Mouse (Mus musculus) E14TG2a.4 (cell line): ENCODE measurements around the gene Corin.

Experiments
- CTCF ChIP-seq: conservative IDR thresholded peaks from 2 replicates; pipeline ENCODE4 v1.5.1; 2014; ENCODE audit warnings: low read length
- POU5F1 ChIP-seq: IDR thresholded peaks from 2 replicates; pipeline ENCODE4 v1.6.1; 2014; ENCODE audit warnings: low read length, borderline replicate concordance

DNA sequence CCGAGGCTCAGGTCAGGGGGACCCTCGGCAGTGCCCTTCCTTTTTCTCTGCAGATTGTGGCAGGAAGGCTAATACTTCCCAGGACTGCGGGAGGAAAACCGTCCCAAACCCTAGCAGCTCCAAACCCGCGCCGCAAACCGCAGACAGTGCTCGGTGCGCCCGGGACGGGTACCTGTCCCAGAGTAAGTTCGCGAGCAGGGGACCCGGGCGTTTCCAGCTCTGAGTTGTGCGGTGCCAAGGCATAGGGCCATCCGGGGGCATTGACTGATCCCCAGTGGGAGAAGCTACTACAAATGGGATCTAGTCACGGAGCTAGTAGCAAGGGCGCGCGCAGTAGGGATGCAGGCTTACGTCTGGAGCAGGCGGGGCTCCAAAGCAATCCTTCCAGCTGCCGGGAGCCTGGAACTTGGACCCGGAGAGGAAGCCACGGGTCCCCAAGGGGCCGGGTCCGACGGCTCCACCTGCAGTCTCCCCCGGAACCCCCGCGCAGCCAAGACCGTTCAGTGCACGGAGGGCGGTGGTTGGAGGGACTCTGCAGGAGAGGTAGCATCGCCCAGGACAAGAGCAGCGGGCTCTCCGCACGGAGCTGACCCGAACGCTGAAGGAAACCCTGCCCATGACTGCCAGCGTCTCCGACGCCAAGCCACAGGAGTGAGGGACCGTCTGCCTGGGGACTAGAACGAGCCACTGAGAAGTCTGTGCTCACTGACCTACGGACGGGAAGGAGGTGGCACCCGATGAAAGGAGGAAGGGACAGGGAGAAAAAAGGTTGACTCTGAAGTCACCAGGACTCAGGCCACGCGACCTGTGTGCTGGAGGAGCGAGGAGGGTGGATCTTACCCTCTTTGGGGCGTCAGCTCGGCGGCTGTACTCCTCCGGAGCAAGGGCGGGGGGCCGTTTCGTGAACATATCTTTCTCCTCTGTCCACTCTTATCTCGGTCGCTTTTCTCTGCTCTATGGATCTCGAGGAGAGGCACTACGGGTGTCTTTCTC lies at the start of gene Corin:
- TF ChIP-seq CTCF (no peak), POU5F1 (no peak)
